Mouse (Mus musculus) layer of hippocampus, postnatal 14 days (tissue): Measurements from ENCODE around the gene Prkce. TPM values are rescaled to one million over a fixed set of nuclear protein-coding genes. Genes with fewer than 3 reads are reported as not detected.

ENCODE experiments used
- DNase-seq, 2 experiments: peaks; one replicate each; pipeline ENCODE4 v3.0.0; 2021 to 2022; ENCODE audit warnings: low spot score in 2 of 2, mixed read lengths in 1 of 2
- total RNA-seq, 2 experiments: library from RNA; stranded (reverse); gene quantifications; 2 replicates each; pipeline ENCODE4 v1.2.3; 2021

Gene Prkce
- total RNA-seq, 2 experiments from 2014 or later, result 380 TPM

DNA sequence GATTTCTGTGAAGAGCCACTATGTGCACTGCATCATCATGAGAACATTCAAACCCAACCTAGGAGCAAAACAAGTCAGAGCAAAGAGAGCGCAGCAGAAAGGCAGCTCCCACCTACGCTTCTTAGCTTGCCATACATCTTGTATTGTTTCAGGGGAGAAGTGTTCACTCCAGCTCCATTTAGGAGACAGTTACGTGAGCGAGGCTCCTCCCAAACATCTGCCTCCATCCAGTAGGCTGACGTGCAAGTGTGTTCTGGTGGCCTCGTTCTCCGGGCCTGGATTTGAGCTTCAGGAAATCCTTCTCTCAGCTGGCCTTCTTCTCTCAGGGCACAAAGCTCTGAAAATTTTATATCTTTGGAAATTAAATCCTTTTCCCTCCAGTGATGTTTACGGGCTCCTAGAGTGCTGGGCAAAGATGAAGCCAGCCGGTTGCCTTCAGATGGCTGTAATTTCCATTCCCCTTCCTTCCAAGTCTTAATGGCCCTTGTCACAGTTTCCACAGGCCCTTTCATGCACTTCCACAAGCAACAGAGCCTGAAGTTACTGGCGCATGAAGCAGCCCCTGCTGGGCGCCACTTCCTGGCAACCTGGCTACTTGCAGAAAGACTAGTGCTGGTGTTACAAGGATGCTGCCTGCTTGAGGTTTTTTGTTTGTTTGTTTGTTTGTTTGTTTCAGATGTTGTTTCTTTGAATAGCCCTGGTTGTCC lies 237.4 kb downstream of the Prkce start:
- peak in 1 of 2 experiments; percentile 57 for DNase-seq

DNA sequence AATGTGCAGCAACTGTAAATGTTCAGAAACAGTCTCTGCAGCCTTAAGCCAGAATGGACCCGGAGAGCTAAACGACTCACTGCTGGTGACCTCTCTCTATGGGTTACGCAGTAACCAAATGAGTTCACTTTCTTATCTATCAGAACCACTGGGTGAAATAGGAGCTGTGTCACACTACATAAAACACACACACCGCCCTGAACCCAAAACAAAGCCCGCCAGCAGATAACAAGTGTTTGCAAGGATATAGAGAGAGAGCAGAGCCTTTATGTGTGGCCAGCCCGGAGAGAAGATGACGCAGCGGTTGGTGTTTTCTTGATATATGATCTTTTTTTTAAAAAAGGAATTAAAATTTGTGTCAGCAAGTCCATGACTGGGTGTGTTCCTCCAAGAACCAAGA lies 238.1 kb downstream of the Prkce start:
- no peak for DNase-seq

DNA sequence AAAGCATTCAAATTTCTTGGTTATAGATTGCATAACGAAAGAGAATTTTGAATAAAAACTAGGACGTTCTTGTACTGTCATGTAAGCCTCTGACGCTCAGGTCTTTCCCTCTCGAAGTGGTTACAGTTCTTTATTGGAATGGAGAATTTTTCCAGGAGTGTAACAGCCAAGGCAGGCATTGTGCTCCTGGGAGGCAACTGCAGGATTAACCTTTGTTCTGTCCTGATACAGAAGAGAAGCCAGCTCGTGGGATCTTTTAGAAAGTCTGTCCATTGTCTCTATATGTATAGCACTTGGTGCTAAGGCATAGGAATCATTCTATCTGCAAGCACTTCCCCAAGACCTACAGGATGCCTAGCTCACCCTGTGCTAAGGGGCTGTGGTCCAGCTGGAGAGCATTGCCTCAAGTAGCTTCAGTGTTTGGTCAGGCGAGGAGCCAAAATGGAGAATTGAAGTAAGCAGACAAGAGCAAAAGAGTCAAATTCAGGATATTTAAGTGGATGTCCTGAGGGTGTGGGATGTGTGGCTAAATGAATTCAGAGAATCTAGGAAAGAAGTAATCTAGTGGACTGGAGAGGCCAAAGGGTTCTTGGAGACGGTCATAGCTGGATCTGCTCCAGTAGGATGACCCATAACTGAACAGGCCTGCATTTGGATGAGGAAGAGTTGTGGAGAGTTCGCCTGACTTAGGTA lies 240.5 kb downstream of the Prkce start:
- DNase-seq, result no peak

DNA sequence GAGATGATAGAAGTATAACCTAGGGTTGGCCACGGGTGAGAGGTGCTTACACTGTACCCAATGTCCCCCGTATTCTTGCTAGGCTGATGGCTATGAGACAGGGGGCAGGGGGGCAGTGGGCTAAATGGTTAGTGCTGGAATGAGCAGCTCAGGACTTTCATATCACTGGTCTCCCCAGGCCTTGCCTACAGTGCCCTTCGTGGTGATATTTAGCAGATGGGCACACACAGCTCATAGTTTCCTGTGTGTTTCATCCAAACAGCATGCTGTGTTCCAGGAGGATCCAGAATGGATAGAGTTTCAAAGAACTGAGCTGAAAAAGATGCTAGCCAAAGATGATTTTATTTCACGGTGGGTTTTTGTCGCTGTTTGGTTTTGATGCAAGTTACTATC lies 241.0 kb downstream of the Prkce start:
- no peak for DNase-seq

DNA sequence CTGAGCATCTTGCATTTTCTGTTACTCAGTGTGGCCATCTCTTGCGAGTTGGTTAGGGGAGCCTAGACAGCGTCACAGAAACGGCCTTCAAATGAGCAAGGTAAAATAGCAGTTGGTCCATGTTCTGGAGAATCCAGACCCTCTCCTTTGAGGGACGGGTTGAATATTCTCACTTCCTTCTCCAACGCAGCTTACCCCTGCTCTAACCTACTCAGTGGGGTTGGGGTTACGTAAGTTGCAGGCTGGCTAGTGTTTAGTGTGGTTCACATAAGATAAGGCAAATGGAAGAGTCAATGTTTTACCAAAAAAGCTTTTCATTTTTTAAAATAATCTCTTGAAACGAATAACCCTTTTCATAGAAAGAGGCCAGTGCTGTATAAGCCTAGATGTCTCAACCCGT lies 241.9 kb downstream of the Prkce start:
- no peak for DNase-seq

DNA sequence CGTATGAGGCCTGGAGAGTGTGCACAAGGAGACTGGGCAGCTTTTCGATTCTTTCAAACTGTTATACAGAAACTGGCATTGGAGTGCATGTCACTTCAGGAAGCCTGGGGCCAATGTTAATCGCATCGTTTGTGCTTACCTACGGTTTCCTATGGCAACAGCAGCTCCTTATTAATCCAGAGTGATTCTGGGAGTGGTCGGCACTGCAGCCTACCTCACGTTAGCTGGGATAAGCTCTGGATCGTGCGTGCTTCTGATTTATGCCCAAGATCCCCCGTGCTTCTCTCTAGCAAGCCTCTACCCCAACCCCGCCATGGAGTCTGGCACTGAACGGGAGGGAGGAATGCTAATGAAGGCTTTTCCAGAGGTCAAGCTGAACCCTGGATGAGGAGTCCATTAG lies 242.9 kb downstream of the Prkce start:
- DNase-seq, result no peak

DNA sequence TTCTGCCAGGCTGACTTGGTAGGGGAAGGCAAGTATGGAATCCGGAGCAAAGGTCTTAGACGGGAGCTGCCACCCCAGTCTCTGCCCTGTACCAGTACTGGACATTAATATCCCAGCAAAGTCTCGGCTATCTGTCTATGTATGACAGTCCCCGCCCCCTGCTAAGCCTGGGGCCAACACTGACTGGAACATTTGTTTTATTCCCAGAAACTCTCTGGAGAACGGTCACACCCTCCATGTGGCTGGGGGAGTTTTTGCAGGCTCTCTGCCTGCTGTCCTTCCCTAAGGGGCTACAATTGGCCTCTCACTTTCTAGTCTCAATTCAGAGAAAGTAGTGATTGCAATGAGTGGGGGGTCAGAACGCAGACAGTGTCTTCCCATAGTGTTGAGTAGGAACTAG lies 244.6 kb downstream of the Prkce start:
- no peak for DNase-seq

DNA sequence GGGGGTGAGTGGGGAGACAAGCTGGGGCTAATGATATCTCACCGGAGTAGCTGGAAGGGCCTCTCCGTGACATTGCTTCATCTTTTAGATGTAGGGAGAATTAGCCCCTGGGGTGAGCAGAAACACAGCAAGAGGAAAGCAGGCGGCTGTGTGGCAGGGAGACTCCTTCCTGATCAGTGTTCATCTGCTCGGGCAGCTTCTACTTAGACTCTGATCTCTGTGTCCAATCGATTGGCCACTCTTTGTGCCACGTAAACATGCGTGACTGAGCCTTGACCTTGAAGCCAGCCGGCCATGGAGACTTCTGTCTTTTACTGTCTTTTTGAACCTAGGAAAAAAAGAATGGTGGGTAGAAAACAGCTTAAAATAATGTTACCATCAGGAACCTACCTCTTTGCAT lies 247.0 kb downstream of the Prkce start:
- no peak for DNase-seq

DNA sequence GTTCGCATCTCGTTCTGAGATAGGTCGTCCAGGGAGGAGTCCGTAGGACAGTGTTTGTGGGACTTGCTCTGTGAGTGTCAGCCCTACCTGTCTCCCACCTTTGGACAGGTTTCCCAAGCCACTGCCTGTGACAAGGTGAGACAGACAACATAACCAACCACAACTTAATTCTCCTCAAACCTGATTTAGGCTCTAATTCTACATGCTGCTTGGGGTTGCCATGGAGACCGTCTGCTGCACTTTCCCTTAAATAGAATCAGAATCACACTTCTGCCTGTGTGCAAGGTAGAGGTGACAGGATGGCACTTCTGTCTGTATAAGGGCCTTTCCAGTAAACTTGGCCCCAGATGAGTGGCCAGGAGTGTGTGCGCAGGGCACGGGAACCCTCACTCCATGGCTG lies 248.4 kb downstream of the Prkce start:
- DNase-seq, result peak in 1 of 2 experiments; percentile 53

DNA sequence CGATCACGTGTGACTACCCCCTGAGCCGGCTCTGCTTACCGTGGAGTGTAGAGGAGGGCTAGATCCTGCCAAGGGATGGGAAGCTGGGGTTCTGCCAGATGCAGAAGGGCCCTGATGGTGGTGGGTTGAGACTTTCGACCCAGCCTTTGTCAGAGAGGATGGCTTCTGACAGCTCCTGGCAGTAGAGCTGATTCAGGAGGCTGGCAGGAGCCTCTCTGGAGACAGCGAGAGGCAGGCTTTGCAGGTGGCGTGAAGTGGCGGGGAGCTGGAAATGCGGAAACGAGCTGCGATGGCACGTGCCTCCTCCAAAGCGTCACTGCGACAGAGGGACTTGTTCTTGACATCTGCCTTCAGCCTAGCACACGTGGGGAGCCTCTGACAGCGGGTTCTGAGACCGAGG lies 250.7 kb downstream of the Prkce start:
- DNase-seq, result no peak

DNA sequence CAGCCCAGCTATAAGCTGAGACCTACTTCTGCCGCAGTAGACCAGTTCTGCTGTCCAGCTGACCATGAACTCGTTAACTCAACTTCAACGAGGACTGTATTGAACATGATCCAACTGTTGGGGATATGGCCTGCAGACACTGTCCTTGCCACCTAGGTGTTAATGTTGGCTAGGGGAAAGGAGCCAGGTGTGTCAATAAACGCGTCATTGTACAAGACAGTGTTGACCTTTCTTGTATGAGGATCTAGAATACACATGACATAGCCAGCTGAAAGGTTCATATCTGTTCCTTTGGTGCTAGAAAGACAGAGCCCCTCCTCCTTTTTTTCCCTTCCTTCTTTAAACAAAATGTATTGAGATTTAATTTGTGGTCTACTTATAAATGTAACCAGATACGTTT lies 251.6 kb downstream of the Prkce start:
- DNase-seq, result no peak

DNA sequence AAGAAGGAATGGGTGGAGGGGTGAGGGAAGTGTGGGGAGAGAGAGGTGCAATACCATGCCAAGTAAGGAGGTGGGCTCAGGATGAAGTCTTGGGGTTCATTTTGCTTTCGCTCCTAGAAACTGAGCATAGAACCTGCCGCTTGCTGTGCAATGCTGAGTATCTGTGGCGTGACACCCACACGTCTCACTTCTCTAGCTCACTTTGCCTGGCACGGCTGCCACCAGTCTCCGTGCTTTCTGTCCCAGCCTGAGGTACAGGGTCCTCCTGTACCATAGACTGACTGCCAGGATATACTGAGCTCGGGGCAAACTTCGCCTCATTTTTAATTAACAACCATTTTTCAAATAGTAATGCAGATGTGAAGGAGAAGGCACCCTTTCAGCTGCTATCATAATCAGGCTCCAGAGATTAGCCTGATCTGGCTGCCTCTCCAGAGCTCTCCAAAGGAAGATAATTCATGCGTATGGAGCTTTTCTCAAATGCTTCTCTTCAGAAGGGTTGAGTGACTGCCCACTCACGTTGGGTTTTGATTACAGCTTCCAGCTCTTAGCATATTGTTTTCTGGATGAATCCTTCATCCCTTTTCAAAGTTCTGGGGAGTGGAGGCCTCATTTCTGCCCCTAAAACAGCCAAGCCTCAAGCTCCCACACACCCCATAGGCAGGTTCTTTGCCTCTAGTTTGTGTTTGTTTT lies 253.2 kb downstream of the Prkce start:
- DNase-seq, result no peak

DNA sequence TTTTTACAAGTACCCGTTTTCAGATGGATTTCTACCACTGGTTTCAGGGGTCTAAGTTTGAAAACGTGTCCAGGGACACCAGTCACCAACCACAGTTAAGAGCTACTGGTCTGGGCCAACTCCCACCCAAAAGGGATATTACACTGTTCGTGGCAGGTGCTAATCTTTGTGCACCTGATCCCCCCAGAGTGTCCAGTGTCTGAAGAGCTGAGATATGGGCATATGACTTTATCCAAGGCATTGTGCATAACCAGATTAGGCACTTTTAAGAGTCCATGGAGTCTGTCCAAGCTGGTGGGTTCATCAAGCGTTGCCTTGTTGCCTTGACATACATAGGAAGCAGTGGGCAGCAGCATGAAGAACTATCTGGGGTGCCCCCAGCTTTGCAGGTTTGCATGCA lies 254.4 kb downstream of the Prkce start:
- no peak for DNase-seq

DNA sequence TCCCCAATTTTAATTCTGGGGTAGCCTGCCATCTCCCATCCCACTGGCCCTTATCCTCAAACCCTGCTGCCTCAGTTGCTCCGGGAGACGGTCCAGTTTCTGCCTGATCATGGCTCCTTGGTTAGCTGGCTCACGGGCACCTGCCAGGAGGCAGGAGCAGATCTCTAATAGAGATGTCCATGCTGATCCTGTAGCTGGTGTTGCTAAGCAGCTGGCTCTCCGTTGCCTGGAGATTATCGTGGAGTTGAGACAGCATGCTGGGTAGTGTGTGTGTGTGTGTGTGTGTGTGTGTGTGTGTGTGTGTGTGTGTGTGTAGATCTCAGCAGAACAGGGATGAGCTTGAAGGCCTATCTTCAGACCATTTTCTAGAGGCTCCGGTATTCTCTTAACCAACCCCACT lies 262.3 kb downstream of the Prkce start:
- no peak for DNase-seq

DNA sequence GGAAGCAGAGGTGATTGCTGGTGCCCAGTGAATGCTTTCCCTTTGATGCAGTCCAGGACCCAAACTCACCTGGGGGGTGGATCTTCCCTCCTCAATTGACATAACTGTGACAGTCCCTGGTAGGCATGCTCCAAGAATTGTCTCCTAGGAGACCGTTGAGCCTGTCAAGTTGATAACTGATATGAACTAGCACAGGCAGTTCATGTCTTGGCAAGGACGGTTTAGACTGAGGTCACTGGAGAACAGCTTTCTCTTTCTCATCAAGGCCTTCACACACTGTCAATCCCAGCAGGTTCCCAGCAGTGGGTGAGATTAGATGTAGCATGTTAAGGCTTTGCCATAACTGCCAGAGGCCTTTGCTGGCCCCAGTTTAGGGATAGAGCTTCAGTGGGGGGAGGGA lies 265.5 kb downstream of the Prkce start:
- no peak for DNase-seq

DNA sequence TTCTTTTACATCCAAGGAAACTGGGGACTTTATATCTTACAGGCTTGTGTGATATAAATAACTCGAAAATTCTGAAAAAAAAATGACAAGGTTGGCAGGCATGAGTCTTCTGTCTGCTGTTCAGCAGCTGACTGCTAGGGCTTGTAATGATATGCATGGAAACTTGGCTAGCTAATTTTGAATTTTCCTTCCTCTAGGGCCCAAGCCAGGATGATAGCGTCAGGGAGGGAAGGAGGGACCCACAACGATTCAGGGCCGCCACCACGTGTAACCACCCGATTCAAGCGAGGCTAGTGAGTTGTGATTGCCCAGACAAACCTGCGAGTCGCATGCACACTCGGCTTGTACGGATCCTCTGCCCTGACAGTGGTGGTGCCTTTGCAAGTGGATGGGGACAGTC lies 266.2 kb downstream of the Prkce start:
- DNase-seq, result peak in 1 of 2 experiments; percentile 63

DNA sequence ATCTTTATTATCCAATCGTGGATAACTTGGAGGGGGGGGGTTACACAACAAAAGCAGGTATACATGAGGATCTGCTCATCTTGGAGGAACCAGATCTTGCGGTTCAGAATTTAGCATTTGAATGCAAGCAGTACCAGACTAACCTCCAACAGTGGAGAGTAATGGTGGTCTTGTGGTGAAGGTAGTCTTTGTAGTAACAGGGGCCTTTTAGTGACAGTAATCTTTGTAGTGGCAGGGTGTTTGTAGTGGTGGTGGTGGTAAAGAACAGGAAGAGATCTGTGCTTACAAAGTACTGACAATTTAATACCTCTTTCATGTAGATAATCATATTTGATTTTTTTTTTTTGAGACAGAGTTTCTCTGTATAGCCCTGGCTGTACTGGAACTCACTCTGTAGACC lies 267.2 kb downstream of the Prkce start:
- DNase-seq, result no peak

DNA sequence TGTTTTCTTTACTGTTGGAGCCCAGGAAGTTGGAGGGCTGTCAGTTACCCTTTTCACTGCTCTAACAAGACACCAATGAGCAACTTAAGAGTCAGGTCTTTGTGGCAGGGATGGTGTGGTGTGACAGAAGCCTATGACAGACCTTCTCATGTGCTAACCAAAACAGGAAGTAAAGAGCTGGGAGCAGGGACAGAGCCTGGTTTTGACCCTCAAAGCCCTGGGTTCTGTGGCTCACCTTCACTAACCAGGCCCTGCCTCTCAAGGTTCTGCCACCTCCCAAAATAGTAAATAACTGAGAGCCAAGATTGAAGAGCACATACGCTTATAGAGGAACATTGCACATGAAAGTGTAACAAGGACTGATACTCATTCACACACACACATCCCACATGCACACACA lies 268.0 kb downstream of the Prkce start:
- no peak for DNase-seq

DNA sequence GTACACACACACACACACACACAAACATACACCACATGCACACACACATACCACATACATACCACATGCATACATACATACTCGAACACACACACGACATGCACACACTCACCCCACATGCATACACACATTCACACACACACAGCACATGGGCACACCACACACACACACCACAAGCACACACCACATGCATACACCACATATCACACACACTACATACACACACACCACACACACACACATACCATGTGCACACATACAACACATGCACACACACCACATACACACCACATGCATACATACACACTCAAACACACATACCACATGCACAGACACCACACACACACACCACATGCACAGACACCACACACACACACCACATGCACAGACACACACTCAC lies 268.4 kb downstream of the Prkce start:
- no peak for DNase-seq

DNA sequence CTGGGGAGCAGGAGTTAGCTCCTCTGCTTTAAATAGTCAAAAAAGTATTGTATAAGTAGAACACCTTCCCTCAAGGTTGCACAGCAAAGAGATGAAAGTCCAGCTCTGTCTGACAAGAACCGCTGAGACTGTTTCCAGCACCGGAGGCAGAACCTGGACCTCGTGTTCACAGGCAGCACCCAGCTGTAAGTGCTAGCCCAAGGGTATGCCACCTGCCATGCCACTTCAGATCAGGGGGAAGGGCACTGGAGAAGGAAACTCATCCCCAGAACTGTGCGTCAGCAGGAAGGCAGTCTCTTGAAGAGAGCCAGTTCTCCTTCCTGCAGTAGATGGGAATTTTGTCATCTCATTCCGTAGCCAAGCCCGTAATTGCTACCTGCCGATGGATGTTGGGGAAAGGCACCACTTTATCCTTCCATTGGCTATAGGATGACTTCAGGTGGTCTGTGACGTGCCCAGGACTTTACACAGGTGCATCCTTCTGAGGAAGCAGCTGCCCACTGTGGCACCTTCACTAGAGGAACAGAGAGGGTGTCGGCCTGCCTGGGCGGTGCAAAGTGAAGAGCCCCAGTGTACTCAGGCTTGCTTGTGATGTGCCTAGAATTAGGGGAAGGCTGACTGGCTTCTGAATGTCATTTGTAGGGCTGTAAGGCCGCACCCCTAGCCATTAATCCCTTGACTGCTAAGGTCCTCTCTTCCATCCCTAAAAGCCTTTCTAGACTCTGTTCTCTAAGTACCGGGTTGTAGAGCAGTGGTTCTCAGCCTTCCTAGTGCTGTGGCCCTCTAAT lies 269.2 kb downstream of the Prkce start:
- DNase-seq, result no peak

DNA sequence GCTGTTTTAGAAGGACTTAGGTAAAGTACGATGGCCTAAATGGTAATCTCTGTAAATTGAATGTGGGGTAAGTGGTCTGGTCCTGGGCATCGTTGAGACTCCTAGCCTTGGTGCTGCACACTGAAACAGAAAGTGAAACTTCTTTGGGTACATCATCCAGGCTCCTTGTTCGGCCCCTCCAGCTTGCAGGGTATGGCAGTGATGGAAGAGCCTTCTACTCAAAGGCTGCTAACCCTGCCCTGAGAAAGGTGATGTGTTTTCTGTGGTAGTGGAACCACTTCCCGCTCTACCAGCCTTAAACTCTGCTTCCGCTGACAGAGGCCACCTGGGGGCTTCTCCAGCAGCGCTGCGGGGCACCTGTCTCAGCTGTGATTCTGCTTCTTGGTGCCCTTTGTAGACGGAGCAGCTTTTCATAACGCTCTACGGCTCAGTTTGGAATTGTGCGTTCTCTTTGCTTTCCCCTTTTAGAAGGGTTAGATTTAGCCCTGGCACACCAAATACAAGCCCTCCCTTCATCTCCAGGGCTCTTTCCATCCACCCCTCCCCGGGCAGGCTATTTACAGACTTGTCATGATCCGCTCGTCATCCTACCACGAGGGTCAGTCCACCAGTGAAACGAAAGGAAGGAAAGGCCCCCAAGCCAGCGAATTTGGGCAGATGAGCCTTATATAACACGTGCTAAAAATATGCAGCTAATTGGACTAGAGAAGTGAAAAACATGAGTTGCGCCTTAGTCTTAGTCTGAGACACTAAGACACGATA lies 270.1 kb downstream of the Prkce start:
- DNase-seq, result peak in 1 of 2 experiments; percentile 47
